Mouse (Mus musculus) ES-E14 (cell line): ENCODE data around the gene Gm44965.

Experiments used
- ZC3H11A ChIP-seq: IDR thresholded peaks from 2 replicates; pipeline ENCODE4 v1.6.1; 2012; ENCODE audit warnings: low read depth, mild to moderate bottlenecking, inconsistent platforms, low read length, borderline replicate concordance
- ZNF384 ChIP-seq: IDR thresholded peaks from 2 replicates; pipeline ENCODE4 v1.6.1; 2012; ENCODE audit warnings: low read depth, low read length, inconsistent platforms

DNA sequence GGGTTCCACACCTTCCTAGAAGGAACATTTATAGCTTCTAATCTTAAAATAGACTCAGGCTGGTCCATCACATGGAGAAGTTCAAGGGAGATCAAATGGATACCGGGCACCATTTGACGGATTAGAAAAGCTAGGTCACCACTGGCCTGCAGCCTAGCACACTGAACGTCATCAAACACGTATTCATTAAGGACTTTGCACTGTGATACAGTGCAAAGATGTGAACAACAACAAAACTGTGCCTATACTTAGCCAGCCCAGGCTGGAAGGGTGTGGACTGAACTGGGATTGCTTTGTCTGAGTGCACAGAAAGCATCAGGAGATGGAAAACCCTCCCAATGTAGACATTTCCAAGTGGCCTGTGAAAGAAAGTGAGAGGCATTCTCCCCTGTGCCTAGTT is 39.9 kb upstream of the Gm44965 start:
- no peak for TF ChIP-seq ZNF384
- no peak for TF ChIP-seq ZC3H11A
